Mouse (Mus musculus) bone marrow macrophage, adult 2 months (primary cell): Measurements from ENCODE around the gene Gm5485. TPM values are rescaled to one million over a fixed set of nuclear protein-coding genes. Genes with fewer than 3 reads are reported as not detected.

Experiments used
- H3K27ac ChIP-seq: 2 replicates; pipeline ENCODE4 v1.5.1; 2012; ENCODE audit warnings: low read depth, low read length; ENCODE audit not compliant: insufficient read depth
- H3K4me1 ChIP-seq: 2 replicates; pipeline ENCODE4 v1.6.1; 2012; ENCODE audit warnings: low read length; ENCODE audit not compliant: control insufficient read depth, insufficient read depth
- H3K4me3 ChIP-seq: 2 replicates; pipeline ENCODE4 v1.5.1; 2012; ENCODE audit warnings: mild to moderate bottlenecking, low read length, moderate library complexity; ENCODE audit not compliant: insufficient read depth
- CTCF ChIP-seq: IDR thresholded peaks from 2 replicates; pipeline ENCODE4 v1.5.1; 2012; ENCODE audit warnings: low read depth, mild to moderate bottlenecking, low read length, moderate library complexity
- POLR2A ChIP-seq: IDR thresholded peaks from 2 replicates; pipeline ENCODE4 v1.6.1; 2012; ENCODE audit warnings: mild to moderate bottlenecking, low read depth, low read length, borderline replicate concordance
- polyA plus RNA-seq: library from polyadenylated mRNA; stranded (reverse); fragments of >200 nt; gene quantifications from 2 replicates; pipeline ENCODE4 v1.2.4, GENCODE M21; 2012; ENCODE audit not compliant: missing spikeins, insufficient read depth, insufficient read length

Gene Gm5485
- not detected in 2 replicates for polyA plus RNA-seq

GRCm38 (mm10) chr16:48412246-48412645 lies at the start of gene Gm5485:
Gene Gm5485 (minus strand): TSS chr16:48412416.
- TF ChIP-seq POLR2A: no peak
- no peak for TF ChIP-seq CTCF
- H3K4me3 ChIP-seq: no peak within 1 kb of the TSS
- no peaks in the 10 kb centered on the region for H3K4me1 ChIP-seq
- H3K27ac ChIP-seq: no peak within 1 kb of the TSS

GRCm38 (mm10) chr16:48453264-48453663 lies 41.0 kb upstream of the Gm5485 start:
- TF ChIP-seq POLR2A: no peak
- no peak for TF ChIP-seq CTCF
- Histone ChIP-seq H3K4me1 (no peaks in the 10 kb centered on the region), H3K27ac (no peak overlapping the region), H3K4me3 (no peak overlapping the region)

DNA sequence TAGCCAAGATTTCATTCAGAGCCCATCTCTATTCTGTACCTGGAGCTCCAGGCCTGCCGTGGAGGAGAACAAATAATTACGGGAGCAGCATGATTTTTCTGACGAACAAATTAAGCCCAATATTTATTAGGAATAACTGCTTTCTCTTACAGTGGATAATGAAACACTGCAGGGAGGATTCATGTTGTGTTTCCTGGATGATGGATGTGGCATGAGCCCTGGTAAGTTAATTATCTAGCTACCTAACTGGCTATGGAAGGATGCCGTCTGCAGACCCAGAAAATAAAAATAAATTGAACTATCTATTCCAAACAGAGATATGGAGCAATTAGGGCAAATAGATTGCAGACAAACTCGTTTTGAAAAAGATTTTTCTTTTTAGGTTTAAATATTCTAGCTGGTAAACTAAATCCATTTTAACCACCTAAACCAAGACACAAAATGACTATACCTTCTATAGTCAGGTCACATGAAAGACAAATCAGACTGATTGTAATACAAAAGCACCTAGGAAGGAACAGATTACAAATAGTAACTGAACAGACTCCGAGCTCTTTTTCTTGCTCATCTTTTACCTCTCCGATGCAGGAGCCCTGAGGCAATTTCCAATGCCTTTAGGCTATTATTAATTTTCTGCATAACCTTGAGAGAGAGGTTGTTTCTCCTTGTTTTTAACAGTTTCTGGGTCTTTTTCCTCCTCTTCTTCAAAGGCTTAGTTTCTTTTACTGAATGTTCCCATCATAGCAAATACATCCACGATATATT lies 34.1 kb upstream of the Gm5485 start:
- no peak overlapping the region for H3K4me3 ChIP-seq
- TF ChIP-seq POLR2A: no peak
- no peak for TF ChIP-seq CTCF
- H3K27ac ChIP-seq: no peak overlapping the region
- no peaks in the 10 kb centered on the region for H3K4me1 ChIP-seq

DNA sequence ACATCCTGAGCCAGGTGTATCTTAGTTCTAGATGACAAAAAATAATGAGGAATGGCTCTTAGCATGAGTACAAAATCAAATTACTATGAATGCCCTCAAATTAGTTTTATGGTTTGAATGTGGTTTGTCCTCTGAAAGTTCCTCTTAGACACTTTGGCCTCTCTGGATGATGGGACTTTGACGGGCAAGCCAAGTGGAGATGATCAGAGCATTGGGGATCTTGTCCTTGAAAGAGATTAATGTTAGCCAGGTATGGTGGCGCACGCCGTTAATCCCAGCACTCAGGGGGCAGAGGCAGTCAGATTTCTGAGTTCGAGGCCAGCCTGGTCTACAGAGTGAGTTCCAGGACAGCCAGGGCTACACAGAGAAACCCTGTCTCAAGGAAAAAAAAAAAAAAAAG lies 32.4 kb upstream of the Gm5485 start:
- no peak for TF ChIP-seq POLR2A
- TF ChIP-seq CTCF: no peak
- Histone ChIP-seq H3K27ac (no peak overlapping the region), H3K4me3 (no peak overlapping the region), H3K4me1 (no peaks in the 10 kb centered on the region)

- TF ChIP-seq CTCF (no peak), POLR2A (no peak)
- Histone ChIP-seq H3K4me1 (no peaks in the 10 kb centered on the region), H3K4me3 (no peak overlapping the region), H3K27ac (no peak overlapping the region)
Measured at GRCm38 (mm10) chr16:48437476-48437875, 25.3 kb upstream of the Gm5485 start.

- TF ChIP-seq CTCF (no peak), POLR2A (no peak)
- no peak overlapping the region for H3K27ac ChIP-seq
- no peaks in the 10 kb centered on the region for H3K4me1 ChIP-seq
- no peak overlapping the region for H3K4me3 ChIP-seq
Measured at GRCm38 (mm10) chr16:48435454-48435853, 23.2 kb upstream of the Gm5485 start.

DNA sequence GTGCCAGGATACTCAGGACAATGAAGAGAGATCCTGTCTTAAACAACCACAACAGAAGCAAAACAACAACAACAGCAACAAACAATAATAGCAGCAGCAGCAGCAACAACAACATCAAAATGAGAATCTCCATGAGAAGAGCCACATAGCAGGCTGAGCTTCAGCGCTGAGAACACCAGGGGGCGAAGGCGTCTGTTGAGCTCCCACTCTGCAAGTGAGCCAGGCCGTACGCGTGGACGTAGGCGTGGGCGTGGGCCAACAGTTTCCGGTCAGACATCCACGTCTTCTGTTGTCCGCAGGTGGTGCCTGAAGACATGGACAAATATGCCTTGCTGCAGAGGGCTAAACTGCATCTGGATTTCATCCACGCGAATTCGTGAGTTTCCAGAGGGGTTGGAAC lies 18.8 kb upstream of the Gm5485 start, which contains the start of gene Morc1:
Morc1 (plus strand) TSS at position 211 of the 400 bp plus-strand sequence.
- Histone ChIP-seq H3K4me3 (no peak within 1 kb of the TSS), H3K4me1 (no peaks in the 10 kb centered on the region), H3K27ac (no peak within 1 kb of the TSS)
- TF ChIP-seq POLR2A (no peak), CTCF (no peak)

DNA sequence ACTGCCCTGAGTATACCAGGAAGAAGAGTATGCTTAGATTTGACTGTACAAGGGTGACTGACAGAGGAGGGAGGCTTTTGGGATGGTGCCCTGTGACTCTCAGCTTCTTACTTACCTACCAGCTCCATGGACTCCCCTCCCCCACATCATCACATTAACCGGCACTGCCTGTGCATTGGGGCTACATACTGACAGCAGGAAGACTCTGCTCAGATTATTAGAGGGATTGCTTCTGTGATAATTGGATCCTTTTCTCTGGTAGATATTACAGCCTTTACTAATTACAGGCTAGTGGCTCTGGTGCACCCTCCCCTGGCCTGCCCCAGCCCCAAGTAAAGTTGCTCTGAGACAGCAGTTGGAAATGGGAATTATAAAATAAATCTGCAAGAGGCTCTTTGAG lies 17.2 kb upstream of the Gm5485 start:
- H3K27ac ChIP-seq: no peak overlapping the region
- TF ChIP-seq POLR2A (no peak), CTCF (no peak)
- no peaks in the 10 kb centered on the region for H3K4me1 ChIP-seq
- H3K4me3 ChIP-seq: no peak overlapping the region

DNA sequence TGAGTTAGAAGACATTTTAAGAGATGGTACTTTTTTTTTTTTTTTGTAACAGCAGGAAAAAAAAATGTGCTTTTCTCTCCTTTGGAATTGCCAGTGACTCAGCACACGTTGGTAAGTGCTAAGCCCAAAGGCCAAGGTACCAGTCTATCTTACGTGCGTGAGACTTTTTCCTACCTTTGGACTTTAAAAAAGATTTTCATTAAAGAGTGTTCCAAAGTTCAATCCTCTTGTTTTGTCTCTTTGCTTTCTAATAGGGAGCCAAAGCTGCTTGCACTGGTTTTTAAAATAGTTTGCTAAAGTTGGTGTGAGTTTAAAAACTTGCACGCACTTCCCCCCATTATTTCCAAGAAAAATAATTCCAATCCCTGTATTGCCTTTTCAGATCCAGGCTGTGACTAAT lies 11.9 kb upstream of the Gm5485 start:
- Histone ChIP-seq H3K4me3 (no peak overlapping the region), H3K4me1 (no peaks in the 10 kb centered on the region), H3K27ac (no peak overlapping the region)
- TF ChIP-seq POLR2A (no peak), CTCF (no peak)

DNA sequence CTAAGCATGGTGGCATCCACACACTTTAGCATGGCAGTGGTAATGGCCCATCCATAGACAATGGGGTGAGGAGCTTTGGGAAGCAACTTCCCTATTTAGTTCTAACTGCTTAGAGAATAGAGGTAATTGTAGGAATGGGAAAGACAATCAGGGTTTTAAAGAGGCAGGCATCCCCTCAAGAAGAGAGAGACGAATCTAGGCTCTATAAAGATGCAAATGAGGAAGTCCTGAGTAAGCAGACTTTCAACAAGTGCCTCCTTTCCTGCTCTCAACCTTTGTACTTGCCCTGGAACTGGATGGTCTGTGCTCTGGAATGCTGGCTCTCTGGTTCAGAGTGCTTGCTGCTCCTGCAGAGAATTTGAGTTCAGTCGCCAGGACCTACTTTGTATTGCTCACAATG lies 10.3 kb upstream of the Gm5485 start:
- H3K27ac ChIP-seq: no peak overlapping the region
- TF ChIP-seq CTCF: no peak
- no peaks in the 10 kb centered on the region for H3K4me1 ChIP-seq
- no peak overlapping the region for H3K4me3 ChIP-seq
